Mouse (Mus musculus): ENCODE results near the gene Dlg1. TPM values are rescaled to one million over a fixed set of nuclear protein-coding genes. Genes with fewer than 3 reads are reported as not detected.

Gene Dlg1
- total and polyA plus RNA-seq, 2 experiments from 2014 or later, result 7.5 to 17.9 TPM

DNA sequence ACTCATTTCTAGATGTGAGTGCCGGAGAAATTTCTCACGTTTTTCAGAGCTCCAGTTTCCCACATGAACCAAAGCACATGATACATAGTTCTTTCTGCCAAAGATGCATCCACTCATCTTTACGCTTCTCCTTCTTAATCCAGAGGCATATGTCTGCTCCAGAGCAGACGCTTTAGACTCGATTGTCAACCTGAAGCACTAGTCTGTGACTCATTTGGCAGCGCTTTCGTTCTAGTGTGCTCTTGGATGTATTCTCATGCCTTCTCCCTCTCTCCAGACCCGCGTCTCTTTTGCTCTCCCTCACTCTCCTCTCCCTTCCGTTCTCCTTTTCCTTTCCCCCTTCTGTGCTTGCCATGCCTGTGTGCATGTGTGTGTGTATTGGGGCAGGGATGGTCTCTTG is 112.7 kb downstream of the Dlg1 start:
- TF ChIP-seq EP300 (IDR thresholded peaks at IDR 0.05; ENCODE audit: low read depth) (no peak), CTCF (IDR thresholded peaks at IDR 0.05; ENCODE audit: low read depth) (no peak)
- no peak overlapping the region for H3K4me3 ChIP-seq (ENCODE audit: low read depth, low read length)
- H3K27me3 ChIP-seq (ENCODE audit: control insufficient read depth, insufficient read depth, low read length), result no peaks in the 10 kb centered on the region
- H3K4me2 ChIP-seq (ENCODE audit: low read depth, low read length), result no peak overlapping the region
- H3K4me1 ChIP-seq (ENCODE audit: control insufficient read depth, insufficient read depth), result 0 out of 2 replicates have a peak, but pooled peaks cover 4% of the 10 kb centered on the region
- DNase-seq (ENCODE audit: low spot score), result no peak
- no peak overlapping the region for H3K27ac ChIP-seq (ENCODE audit: low read depth)
- ATAC-seq (ENCODE audit: insufficient read depth, low read depth), result no peak
- 75% methylated on average over 10 of the region's 10 CpGs for WGBS
- H3K9me3 ChIP-seq (replicated peaks; ENCODE audit: control insufficient read depth, low read length), result no peaks in the 10 kb centered on the region
- H3K9ac ChIP-seq (replicated peaks; ENCODE audit: low read depth, low read length), result no peak overlapping the region
- no peaks in the 10 kb centered on the region for H3K36me3 ChIP-seq (replicated peaks; ENCODE audit: control insufficient read depth, insufficient read depth, low read length)

DNA sequence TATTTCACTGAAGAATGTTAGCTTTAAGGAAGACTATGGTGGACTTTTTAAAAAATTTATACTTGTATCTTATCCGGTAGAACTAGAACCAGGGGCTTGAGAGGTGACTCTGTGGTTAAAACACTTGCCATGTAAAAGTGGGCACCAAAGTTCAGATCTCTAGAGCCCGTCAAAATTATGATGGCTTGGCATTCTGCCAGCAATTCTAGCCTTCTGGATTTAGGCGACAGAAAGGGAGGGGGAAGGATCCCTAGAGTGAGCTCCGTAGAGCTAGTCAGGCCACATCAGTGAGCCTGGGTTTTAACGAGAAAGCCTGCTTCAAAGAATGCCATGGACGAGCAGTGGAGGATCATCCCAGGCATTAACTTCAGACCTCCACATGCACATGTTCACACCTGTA is 117.8 kb downstream of the Dlg1 start:
- Histone ChIP-seq H3K27me3 (ENCODE audit: control insufficient read depth, insufficient read depth, low read length) (no peaks in the 10 kb centered on the region), H3K4me1 (ENCODE audit: control insufficient read depth, insufficient read depth) (no peaks in the 10 kb centered on the region), H3K36me3 (replicated peaks; ENCODE audit: control insufficient read depth, insufficient read depth, low read length) (0 out of 2 replicates have a peak, but pooled peaks cover 3% of the 10 kb centered on the region), H3K9me3 (replicated peaks; ENCODE audit: control insufficient read depth, low read length) (no peaks in the 10 kb centered on the region), H3K27ac (ENCODE audit: low read depth) (no peak overlapping the region), H3K9ac (replicated peaks; ENCODE audit: low read depth, low read length) (no peak overlapping the region), H3K4me3 (ENCODE audit: low read depth, low read length) (no peak overlapping the region), H3K4me2 (ENCODE audit: low read depth, low read length) (no peak overlapping the region)
- TF ChIP-seq EP300 (IDR thresholded peaks at IDR 0.05; ENCODE audit: low read depth), result no peak
- no peak for TF ChIP-seq CTCF (IDR thresholded peaks at IDR 0.05; ENCODE audit: low read depth)
- ATAC-seq (ENCODE audit: insufficient read depth, low read depth), result peak; percentile 30; the same call in 1 of the 2 replicates
- WGBS, result 35% methylated on average over 6 of the region's 6 CpGs
- DNase-seq (ENCODE audit: low spot score), result peak; percentile 26

DNA sequence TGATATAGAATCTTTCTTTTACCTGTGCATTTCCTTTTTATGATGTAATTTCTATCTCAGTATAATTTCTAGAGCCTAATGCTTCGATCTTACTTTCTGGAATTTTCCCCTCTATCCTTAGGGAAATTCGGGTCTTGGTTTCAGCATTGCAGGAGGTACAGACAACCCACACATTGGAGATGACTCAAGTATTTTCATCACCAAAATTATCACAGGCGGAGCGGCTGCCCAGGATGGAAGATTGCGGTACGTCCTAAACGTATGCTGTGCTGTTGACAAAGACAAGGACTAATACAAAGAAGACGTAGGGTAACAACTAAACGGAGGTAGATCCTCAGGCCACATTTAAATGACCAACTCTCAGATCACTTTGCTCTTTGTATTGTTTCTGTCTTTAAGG is 126.8 kb downstream of the Dlg1 start:
- DNase-seq (ENCODE audit: low spot score), result no peak
- Histone ChIP-seq H3K27me3 (ENCODE audit: control insufficient read depth, insufficient read depth, low read length) (no peaks in the 10 kb centered on the region), H3K9me3 (replicated peaks; ENCODE audit: control insufficient read depth, low read length) (no peaks in the 10 kb centered on the region), H3K4me1 (ENCODE audit: control insufficient read depth, insufficient read depth) (no peaks in the 10 kb centered on the region), H3K4me3 (ENCODE audit: low read depth, low read length) (no peak overlapping the region), H3K9ac (replicated peaks; ENCODE audit: low read depth, low read length) (no peak overlapping the region), H3K36me3 (replicated peaks; ENCODE audit: control insufficient read depth, insufficient read depth, low read length) (peaks cover 25% of the 10 kb centered on the region), H3K4me2 (ENCODE audit: low read depth, low read length) (no peak overlapping the region), H3K27ac (ENCODE audit: low read depth) (no peak overlapping the region)
- 90% methylated on average over 9 of the region's 9 CpGs for WGBS
- ATAC-seq (ENCODE audit: insufficient read depth, low read depth), result no peak
- TF ChIP-seq CTCF (IDR thresholded peaks at IDR 0.05; ENCODE audit: low read depth) (no peak), EP300 (IDR thresholded peaks at IDR 0.05; ENCODE audit: low read depth) (no peak)

DNA sequence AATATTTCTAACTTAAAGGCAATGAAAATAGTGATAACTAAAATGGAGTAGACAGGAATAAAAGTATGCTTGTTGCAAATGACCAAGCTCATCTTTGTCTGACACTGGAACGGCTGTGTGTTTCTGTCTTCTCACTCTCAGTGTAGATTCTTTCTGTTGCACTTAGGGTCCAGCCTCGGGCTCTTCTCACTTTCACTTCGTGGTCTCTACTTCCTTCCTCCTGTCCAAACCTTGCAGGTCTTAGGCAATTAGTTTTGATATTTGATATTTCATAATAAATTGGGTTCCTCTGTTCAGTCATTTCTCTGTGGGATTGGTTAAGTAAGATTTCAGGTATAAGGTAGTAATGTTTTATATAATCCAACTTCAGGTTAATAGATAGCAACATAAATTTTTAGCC is 140.4 kb downstream of the Dlg1 start:
- no peak for ATAC-seq (ENCODE audit: insufficient read depth, low read depth)
- Histone ChIP-seq H3K9me3 (replicated peaks; ENCODE audit: control insufficient read depth, low read length) (no peaks in the 10 kb centered on the region), H3K9ac (replicated peaks; ENCODE audit: low read depth, low read length) (no peak overlapping the region), H3K36me3 (replicated peaks; ENCODE audit: control insufficient read depth, insufficient read depth, low read length) (peaks cover 45% of the 10 kb centered on the region), H3K4me2 (ENCODE audit: low read depth, low read length) (no peak overlapping the region), H3K4me3 (ENCODE audit: low read depth, low read length) (no peak overlapping the region), H3K4me1 (ENCODE audit: control insufficient read depth, insufficient read depth) (no peaks in the 10 kb centered on the region), H3K27me3 (ENCODE audit: control insufficient read depth, insufficient read depth, low read length) (no peaks in the 10 kb centered on the region), H3K27ac (ENCODE audit: low read depth) (no peak overlapping the region)
- TF ChIP-seq CTCF (IDR thresholded peaks at IDR 0.05; ENCODE audit: low read depth), result no peak
- no peak for TF ChIP-seq EP300 (IDR thresholded peaks at IDR 0.05; ENCODE audit: low read depth)
- 73% methylated on average over 3 of the region's 3 CpGs for WGBS
- DNase-seq (ENCODE audit: low spot score), result no peak

DNA sequence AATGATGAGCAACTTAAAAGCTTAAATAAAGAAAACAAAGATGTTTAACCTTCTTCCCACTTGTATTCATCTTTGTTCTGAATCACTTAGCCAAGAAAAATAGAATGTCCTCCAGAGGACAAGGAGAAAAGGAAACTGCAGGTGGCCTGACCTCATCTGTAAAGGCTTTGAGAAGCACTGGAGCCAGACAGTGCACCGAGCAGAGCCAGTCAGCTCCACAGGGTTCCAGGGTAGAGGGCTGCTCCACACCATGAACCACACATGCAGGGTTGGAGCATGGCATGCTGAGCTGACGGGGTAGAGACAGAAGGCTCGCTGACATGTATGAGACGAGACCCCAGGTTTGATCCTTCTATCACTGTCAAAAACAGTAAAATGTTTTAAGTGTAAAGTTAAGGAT is 162.8 kb downstream of the Dlg1 start:
- no peaks in the 10 kb centered on the region for H3K9me3 ChIP-seq (replicated peaks; ENCODE audit: control insufficient read depth, low read length)

DNA sequence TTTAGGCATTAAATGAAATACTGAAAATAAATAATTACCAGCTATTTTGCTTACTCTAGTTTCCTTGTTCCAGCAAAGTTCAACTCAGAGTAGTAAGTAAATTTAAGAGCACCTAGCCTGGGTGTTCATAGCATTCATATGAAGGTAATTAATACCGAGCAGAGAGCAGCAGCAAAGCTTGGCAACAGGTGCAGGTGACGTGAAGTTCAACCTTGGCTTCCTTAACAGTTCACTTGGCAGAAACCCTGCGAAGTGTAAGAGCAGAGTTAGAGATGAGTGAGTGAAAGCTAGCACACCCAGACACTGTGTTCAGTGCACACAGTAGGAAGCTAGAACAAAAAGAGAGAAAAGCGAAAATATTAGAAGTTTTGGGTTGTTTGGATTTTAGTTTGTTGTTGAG is 167.5 kb downstream of the Dlg1 start:
- Histone ChIP-seq H3K27ac (ENCODE audit: low read depth) (no peak overlapping the region), H3K4me3 (ENCODE audit: low read depth, low read length) (no peak overlapping the region), H3K27me3 (ENCODE audit: control insufficient read depth, insufficient read depth, low read length) (no peaks in the 10 kb centered on the region), H3K9me3 (replicated peaks; ENCODE audit: control insufficient read depth, low read length) (no peaks in the 10 kb centered on the region), H3K36me3 (replicated peaks; ENCODE audit: control insufficient read depth, insufficient read depth, low read length) (peaks cover 19% of the 10 kb centered on the region), H3K9ac (replicated peaks; ENCODE audit: low read depth, low read length) (no peak overlapping the region), H3K4me2 (ENCODE audit: low read depth, low read length) (no peak overlapping the region), H3K4me1 (ENCODE audit: control insufficient read depth, insufficient read depth) (peaks cover 5% of the 10 kb centered on the region; the same call in 1 of the 2 replicates)
- TF ChIP-seq CTCF (IDR thresholded peaks at IDR 0.05; ENCODE audit: low read depth) (no peak), EP300 (IDR thresholded peaks at IDR 0.05; ENCODE audit: low read depth) (no peak)
- ATAC-seq (ENCODE audit: insufficient read depth, low read depth), result no peak
- no peak for DNase-seq (ENCODE audit: low spot score)
- WGBS, result 85% methylated on average over 4 of the region's 4 CpGs

More for the DNA sequence above, 162.8 kb downstream of the Dlg1 start:
- Histone ChIP-seq H3K27ac (ENCODE audit: low read depth) (no peak overlapping the region), H3K4me3 (ENCODE audit: low read depth, low read length) (no peak overlapping the region), H3K27me3 (ENCODE audit: control insufficient read depth, insufficient read depth, low read length) (no peaks in the 10 kb centered on the region), H3K4me1 (ENCODE audit: control insufficient read depth, insufficient read depth) (no peaks in the 10 kb centered on the region), H3K9ac (replicated peaks; ENCODE audit: low read depth, low read length) (no peak overlapping the region), H3K36me3 (replicated peaks; ENCODE audit: control insufficient read depth, insufficient read depth, low read length) (peaks cover 15% of the 10 kb centered on the region), H3K4me2 (ENCODE audit: low read depth, low read length) (no peak overlapping the region)
- DNase-seq (ENCODE audit: low spot score), result no peak
- 76% methylated on average over 4 of the region's 4 CpGs for WGBS
- TF ChIP-seq EP300 (IDR thresholded peaks at IDR 0.05; ENCODE audit: low read depth) (no peak), CTCF (IDR thresholded peaks at IDR 0.05; ENCODE audit: low read depth) (no peak)
- no peak for ATAC-seq (ENCODE audit: insufficient read depth, low read depth)

Measured in heart, postnatal 0 days (tissue).